Mouse (Mus musculus): ENCODE data around the gene Duxbl1. TPM values are rescaled to one million over a fixed set of nuclear protein-coding genes. Genes with fewer than 3 reads are reported as not detected.
"Not testable (repeated sequence)": the region's sequence is repeated elsewhere in the genome, so short reads cannot be mapped to it uniquely, and the experiment has no call there.

The Duxbl1 gene
- under 1 TPM; 0.36 to 0.44 TPM for total RNA-seq (2021)

- DNase-seq (ENCODE audit: low spot score in 2 of 2); intact Hi-C loops (cut with DNase I): not testable (repeated sequence)
Observed at GRCm38 (mm10) chr14:25978371-25979241, at the start of gene Duxbl1. Duxbl1 (plus strand) TSS chr14:25978577.

- DNase-seq (ENCODE audit: low spot score in 2 of 2); intact Hi-C loops (cut with DNase I): not testable (repeated sequence)
Observed at GRCm38 (mm10) chr14:25936867-25937630, 41.3 kb upstream of the Duxbl1 start.

- intact Hi-C loops (cut with DNase I); DNase-seq (ENCODE audit: low spot score in 2 of 2): not testable (repeated sequence)
Observed at GRCm38 (mm10) chr14:25938004-25938403, 40.4 kb upstream of the Duxbl1 start, which contains the start of gene Cphx1. Cphx1 (plus strand) TSS chr14:25938304.

GRCm38 (mm10) chr14:25957861-25958260, 20.5 kb upstream of the Duxbl1 start:
- DNase-seq (ENCODE audit: low spot score in 2 of 2); intact Hi-C loops (cut with DNase I): not testable (repeated sequence)

- DNase-seq (ENCODE audit: low spot score in 2 of 2); intact Hi-C loops (cut with DNase I): not testable (repeated sequence)
Observed at GRCm38 (mm10) chr14:25979242-25979941, 1.0 kb downstream of the Duxbl1 start.

GRCm38 (mm10) chr14:25981880-25982279, 3.5 kb downstream of the Duxbl1 start:
- DNase-seq (ENCODE audit: low spot score in 2 of 2); intact Hi-C loops (cut with DNase I): not testable (repeated sequence)

GRCm38 (mm10) chr14:26007462-26007861, 29.1 kb downstream of the Duxbl1 start:
- DNase-seq (ENCODE audit: low spot score in 2 of 2); intact Hi-C loops (cut with DNase I): not testable (repeated sequence)

GRCm38 (mm10) chr14:26016414-26016813, 38.0 kb downstream of the Duxbl1 start:
- intact Hi-C loops (cut with DNase I); DNase-seq (ENCODE audit: low spot score in 2 of 2): not testable (repeated sequence)

GRCm38 (mm10) chr14:26021555-26021954, 43.2 kb downstream of the Duxbl1 start:
- intact Hi-C loops (cut with DNase I); DNase-seq (ENCODE audit: low spot score in 2 of 2): not testable (repeated sequence)

- intact Hi-C loops (cut with DNase I); DNase-seq (ENCODE audit: low spot score in 2 of 2): not testable (repeated sequence)
Observed at GRCm38 (mm10) chr14:26022831-26023230, 44.5 kb downstream of the Duxbl1 start.

GRCm38 (mm10) chr14:26025653-26026052, 47.3 kb downstream of the Duxbl1 start:
- DNase-seq (ENCODE audit: low spot score in 2 of 2); intact Hi-C loops (cut with DNase I): not testable (repeated sequence)

- DNase-seq (ENCODE audit: low spot score in 2 of 2); intact Hi-C loops (cut with DNase I): not testable (repeated sequence)
Observed at GRCm38 (mm10) chr14:26034364-26034763, 56.0 kb downstream of the Duxbl1 start.

- DNase-seq (ENCODE audit: low spot score in 2 of 2); intact Hi-C loops (cut with DNase I): not testable (repeated sequence)
Observed at GRCm38 (mm10) chr14:26035439-26035838, 57.1 kb downstream of the Duxbl1 start.

Other genes with a start within 250 kb of the Duxbl1 start
- 10 to 100 TPM; 49.1 to 49.7 TPM for gene Zcchc24, start 209.5 kb upstream of the Duxbl1 start, total RNA-seq (2021)
- gene Anxa11, start 136.4 kb upstream of the Duxbl1 start, total RNA-seq (2021) = 10 to 100 TPM; 32.7 to 34.8 TPM
- gene Plac9a, start 75.5 kb upstream of the Duxbl1 start, total RNA-seq (2021) = not detected
- gene Tmem254a, start 50.9 kb upstream of the Duxbl1 start, total RNA-seq (2021) = 10 to 100 TPM in 1 of 2 experiments, 1 to 10 TPM in 1; 8.8 to 10.6 TPM
- gene Cphx1, start 40.3 kb upstream of the Duxbl1 start, total RNA-seq (2021) = not detected
- gene Gm9780, start 64.1 kb downstream of the Duxbl1 start, total RNA-seq (2021) = 1 to 10 TPM; 1.7 to 3.1 TPM
- 10 to 100 TPM; 17.4 to 29.6 TPM for gene Tmem254c, start 88.8 kb downstream of the Duxbl1 start, total RNA-seq (2021)
- gene Cphx2, start 102.9 kb downstream of the Duxbl1 start, total RNA-seq (2021) = not detected
- gene Cphx3, start 103.7 kb downstream of the Duxbl1 start, total RNA-seq (2021) = not detected
- under 1 TPM in 1 of 2 experiments, not detected in 1; 0.17 TPM for gene Duxbl2, start 139.8 kb downstream of the Duxbl1 start, total RNA-seq (2021)
- gene Plac9b, start 203.9 kb downstream of the Duxbl1 start, total RNA-seq (2021) = 1 to 10 TPM; 6.3 to 9.0 TPM
- gene Tmem254b, start 228.5 kb downstream of the Duxbl1 start, total RNA-seq (2021) = 10 to 100 TPM; 18.2 to 19.0 TPM